Mouse (Mus musculus): ENCODE measurements around the gene Arhgef3. TPM values are rescaled to one million over a fixed set of nuclear protein-coding genes. Genes with fewer than 3 reads are reported as not detected.

The Arhgef3 gene
- polyA plus RNA-seq, 1 experiment from 2014 or later: 8.6 TPM

DNA sequence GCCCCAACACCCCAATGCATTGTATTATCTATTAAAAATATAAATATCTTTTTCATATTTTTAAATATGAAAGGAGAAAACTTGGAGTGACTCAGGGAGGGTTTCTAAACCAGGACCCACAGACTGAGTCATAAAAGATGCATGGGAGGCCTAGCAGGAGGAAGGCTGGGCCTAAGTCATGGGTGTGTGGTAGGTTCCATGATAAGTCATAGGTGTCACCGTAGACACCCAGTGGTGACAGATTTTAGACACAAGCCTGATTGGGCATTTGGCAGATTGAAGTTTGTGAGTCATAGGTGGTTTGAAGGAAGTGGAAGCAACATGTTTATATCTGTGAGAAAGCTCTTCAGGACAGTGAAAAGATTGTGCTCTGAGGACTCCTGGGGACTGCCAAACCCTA lies 134.4 kb downstream of the Arhgef3 start:
- no peaks in the 10 kb centered on the region for H3K36me3 ChIP-seq
- H3K4me1 ChIP-seq: peaks cover 3% of the 10 kb centered on the region; the same call in 1 of the 2 replicates
- no peak overlapping the region for H3K27ac ChIP-seq
- WGBS: 88% methylated on average over 1 of the region's 1 CpGs
- no peaks in the 10 kb centered on the region for H3K27me3 ChIP-seq (ENCODE audit: insufficient read depth, poor library complexity, severe bottlenecking)
- H3K4me3 ChIP-seq: no peak overlapping the region
- no peaks in the 10 kb centered on the region for H3K9me3 ChIP-seq
- no peak for DNase-seq (ENCODE audit: low spot score)

DNA sequence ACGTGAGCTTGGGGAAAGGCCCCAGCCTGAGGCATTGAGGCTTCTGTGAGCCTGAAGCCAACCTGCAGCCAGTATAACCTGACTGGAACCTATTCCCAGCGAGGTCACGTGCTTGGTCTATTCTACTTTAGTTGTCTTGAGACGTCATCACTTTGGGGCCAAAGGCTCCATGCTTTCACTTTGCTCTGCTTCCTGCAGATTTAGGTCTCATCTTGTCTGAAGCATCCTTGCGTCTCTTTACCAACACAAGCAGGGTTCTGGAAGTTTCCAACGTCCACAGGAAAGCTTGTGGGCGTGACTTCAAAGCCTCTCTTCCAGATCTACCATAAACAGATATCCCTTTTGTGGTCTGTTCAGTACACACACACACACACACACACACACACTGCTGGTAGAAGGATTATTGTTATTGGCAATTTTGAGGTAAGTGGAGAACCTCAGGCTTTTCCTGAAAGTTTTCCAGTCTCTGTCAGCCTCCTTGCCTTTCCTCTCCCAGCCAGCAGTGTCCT lies 135.6 kb downstream of the Arhgef3 start:
- WGBS: 74% methylated on average over 7 of the region's 7 CpGs
- no peaks in the 10 kb centered on the region for H3K36me3 ChIP-seq
- H3K4me3 ChIP-seq: no peak overlapping the region
- H3K9me3 ChIP-seq: no peaks in the 10 kb centered on the region
- no peak for DNase-seq (ENCODE audit: low spot score)
- no peaks in the 10 kb centered on the region for H3K27me3 ChIP-seq (ENCODE audit: insufficient read depth, poor library complexity, severe bottlenecking)
- no peak overlapping the region for H3K27ac ChIP-seq
- H3K4me1 ChIP-seq: peaks cover 3% of the 10 kb centered on the region; the same call in 1 of the 2 replicates

DNA sequence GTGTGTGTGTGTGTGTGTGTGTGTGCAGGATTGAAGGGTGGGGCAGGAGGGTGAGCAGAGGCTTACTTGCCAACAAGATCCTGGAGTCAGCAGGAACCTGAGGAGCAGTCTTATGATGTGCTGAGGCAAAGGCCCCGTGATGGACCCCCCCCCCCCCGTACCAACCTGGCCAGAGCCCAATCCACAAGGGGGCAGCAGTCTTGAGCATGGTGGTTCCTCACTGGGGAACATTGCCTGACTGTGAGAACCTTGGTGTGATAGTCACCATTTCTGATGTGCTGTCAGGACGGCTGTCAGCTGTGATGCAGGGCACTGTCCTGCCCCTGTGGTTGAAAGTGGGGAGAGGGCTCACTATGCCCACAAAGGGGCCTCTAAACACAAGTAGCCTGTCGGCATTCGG lies 138.7 kb downstream of the Arhgef3 start:
- DNase-seq (ENCODE audit: low spot score): no peak

GRCm38 (mm10) chr14:27262349-27262748 lies 147.7 kb downstream of the Arhgef3 start:
- H3K27me3 ChIP-seq (ENCODE audit: insufficient read depth, poor library complexity, severe bottlenecking): no peaks in the 10 kb centered on the region
- 72% methylated on average over 6 of the region's 6 CpGs for WGBS
- no peak overlapping the region for H3K4me3 ChIP-seq
- no peak overlapping the region for H3K27ac ChIP-seq
- no peaks in the 10 kb centered on the region for H3K4me1 ChIP-seq
- H3K9me3 ChIP-seq: no peaks in the 10 kb centered on the region
- no peak for DNase-seq (ENCODE audit: low spot score)
- H3K36me3 ChIP-seq: no peaks in the 10 kb centered on the region

More for the DNA sequence above, 138.7 kb downstream of the Arhgef3 start:
- Histone ChIP-seq H3K9me3 (no peaks in the 10 kb centered on the region), H3K4me3 (no peak overlapping the region), H3K4me1 (0 out of 2 replicates have a peak, but pooled peaks cover 3% of the 10 kb centered on the region), H3K27me3 (ENCODE audit: insufficient read depth, poor library complexity, severe bottlenecking) (no peaks in the 10 kb centered on the region), H3K27ac (no peak overlapping the region; the same call in 1 of the 2 replicates), H3K36me3 (no peaks in the 10 kb centered on the region)
- 74% methylated on average over 5 of the region's 5 CpGs for WGBS

DNA sequence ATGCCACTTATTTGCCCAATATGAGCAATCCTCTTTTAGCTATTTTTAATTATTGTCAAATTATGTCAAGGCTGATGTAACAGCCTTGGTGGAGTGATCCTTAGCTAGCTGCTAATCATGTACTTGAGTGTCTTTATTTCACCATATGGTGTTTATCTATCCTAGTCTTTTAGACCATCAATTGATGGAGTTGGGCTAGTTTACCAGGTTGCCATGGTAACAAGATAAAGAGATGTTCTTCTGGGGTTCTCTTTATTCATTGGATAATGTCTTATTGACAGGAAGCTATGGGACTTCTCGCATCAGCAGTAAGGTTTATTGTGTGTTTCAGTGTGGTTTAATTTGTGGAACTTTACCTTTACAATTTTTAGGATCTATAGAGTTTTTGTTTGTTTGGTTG lies 151.9 kb downstream of the Arhgef3 start:
- Histone ChIP-seq H3K27ac (no peak overlapping the region), H3K27me3 (ENCODE audit: insufficient read depth, poor library complexity, severe bottlenecking) (no peaks in the 10 kb centered on the region), H3K4me3 (no peak overlapping the region), H3K4me1 (peaks cover 5% of the 10 kb centered on the region), H3K36me3 (no peaks in the 10 kb centered on the region), H3K9me3 (no peaks in the 10 kb centered on the region)
- DNase-seq (ENCODE audit: low spot score): no peak
- 87% methylated on average over 1 of the region's 1 CpGs for WGBS

GRCm38 (mm10) chr14:27268137-27268536 lies 153.4 kb downstream of the Arhgef3 start:
- Histone ChIP-seq H3K36me3 (no peaks in the 10 kb centered on the region), H3K4me3 (no peak overlapping the region), H3K27me3 (ENCODE audit: insufficient read depth, poor library complexity, severe bottlenecking) (no peaks in the 10 kb centered on the region), H3K9me3 (no peaks in the 10 kb centered on the region), H3K27ac (no peak overlapping the region), H3K4me1 (peaks cover 15% of the 10 kb centered on the region)
- WGBS: 61% methylated on average over 5 of the region's 5 CpGs
- DNase-seq (ENCODE audit: low spot score): no peak

DNA sequence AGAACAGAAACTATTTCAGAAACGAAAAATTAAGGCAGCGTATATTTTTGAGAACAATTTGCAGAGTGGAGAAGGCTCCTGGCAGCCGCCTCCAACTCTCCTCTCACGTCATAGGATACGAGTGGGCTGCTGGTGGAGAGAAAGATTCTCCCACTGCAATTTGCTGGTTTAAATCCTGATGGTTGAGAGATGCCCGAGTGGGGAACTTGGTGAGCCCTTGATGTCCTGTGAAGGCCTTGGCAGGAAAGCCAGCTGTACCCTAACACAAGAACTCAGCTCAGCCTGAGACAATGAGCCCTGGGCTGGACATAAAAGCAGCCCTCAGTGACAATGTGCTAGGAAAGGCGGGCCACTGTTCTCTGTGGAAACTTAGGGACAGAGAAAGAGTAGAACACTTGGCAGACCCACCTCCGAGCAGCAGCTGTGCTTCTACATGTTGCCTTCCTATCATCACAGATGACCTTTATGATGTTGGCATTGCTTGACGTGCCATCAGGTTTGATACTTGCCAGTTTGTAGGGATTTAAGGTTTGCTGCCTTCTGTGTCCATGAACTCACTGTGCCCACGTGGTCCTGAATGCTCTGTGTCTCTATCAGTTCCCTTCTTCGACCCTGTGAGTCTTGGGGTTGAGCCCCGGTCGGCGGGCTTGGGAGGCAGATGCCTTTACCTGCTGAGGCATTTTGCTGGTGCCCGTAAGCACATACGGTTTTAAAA lies 154.4 kb downstream of the Arhgef3 start:
- 87% methylated on average over 16 of the region's 16 CpGs for WGBS
- Histone ChIP-seq H3K27me3 (ENCODE audit: insufficient read depth, poor library complexity, severe bottlenecking) (no peaks in the 10 kb centered on the region), H3K4me3 (no peak overlapping the region), H3K36me3 (no peaks in the 10 kb centered on the region), H3K4me1 (peaks cover 15% of the 10 kb centered on the region), H3K27ac (no peak overlapping the region), H3K9me3 (no peaks in the 10 kb centered on the region)
- DNase-seq (ENCODE audit: low spot score): no peak

- no peaks in the 10 kb centered on the region for H3K36me3 ChIP-seq
- no peak overlapping the region for H3K4me3 ChIP-seq
- no peak for DNase-seq (ENCODE audit: low spot score)
- no peaks in the 10 kb centered on the region for H3K27me3 ChIP-seq (ENCODE audit: insufficient read depth, poor library complexity, severe bottlenecking)
- no peaks in the 10 kb centered on the region for H3K9me3 ChIP-seq
- no peak overlapping the region for H3K27ac ChIP-seq
- 71% methylated on average over 4 of the region's 4 CpGs for WGBS
- H3K4me1 ChIP-seq: peaks cover 15% of the 10 kb centered on the region
Measured at GRCm38 (mm10) chr14:27269836-27270235, 155.1 kb downstream of the Arhgef3 start.

DNA sequence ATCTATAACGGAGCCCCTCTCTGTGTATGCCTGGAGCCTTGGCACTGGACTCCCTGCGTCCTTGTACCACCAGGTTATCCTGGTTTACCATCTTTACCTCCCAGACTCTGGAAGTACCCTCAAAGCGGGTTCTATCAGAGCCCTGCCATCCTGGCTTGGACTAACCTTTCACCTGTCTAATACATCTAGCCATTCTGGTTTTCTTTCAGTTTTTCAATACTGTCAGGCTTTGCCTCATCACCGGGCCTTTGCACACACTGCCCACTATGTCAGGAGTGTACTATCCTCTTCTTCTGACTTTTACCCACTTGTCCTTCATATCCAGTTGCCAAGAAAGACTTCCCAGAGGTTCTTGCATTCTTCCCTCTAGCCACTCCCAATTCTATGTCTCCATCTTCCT lies 155.8 kb downstream of the Arhgef3 start:
- 88% methylated on average over 4 of the region's 4 CpGs for WGBS
- H3K4me1 ChIP-seq: peaks cover 15% of the 10 kb centered on the region
- no peaks in the 10 kb centered on the region for H3K27me3 ChIP-seq (ENCODE audit: insufficient read depth, poor library complexity, severe bottlenecking)
- no peaks in the 10 kb centered on the region for H3K36me3 ChIP-seq
- H3K9me3 ChIP-seq: no peaks in the 10 kb centered on the region
- no peak for DNase-seq (ENCODE audit: low spot score)
- no peak overlapping the region for H3K27ac ChIP-seq
- no peak overlapping the region for H3K4me3 ChIP-seq

GRCm38 (mm10) chr14:27271371-27272071 lies 156.8 kb downstream of the Arhgef3 start:
- Histone ChIP-seq H3K27ac (no peak overlapping the region), H3K27me3 (ENCODE audit: insufficient read depth, poor library complexity, severe bottlenecking) (no peaks in the 10 kb centered on the region)

DNA sequence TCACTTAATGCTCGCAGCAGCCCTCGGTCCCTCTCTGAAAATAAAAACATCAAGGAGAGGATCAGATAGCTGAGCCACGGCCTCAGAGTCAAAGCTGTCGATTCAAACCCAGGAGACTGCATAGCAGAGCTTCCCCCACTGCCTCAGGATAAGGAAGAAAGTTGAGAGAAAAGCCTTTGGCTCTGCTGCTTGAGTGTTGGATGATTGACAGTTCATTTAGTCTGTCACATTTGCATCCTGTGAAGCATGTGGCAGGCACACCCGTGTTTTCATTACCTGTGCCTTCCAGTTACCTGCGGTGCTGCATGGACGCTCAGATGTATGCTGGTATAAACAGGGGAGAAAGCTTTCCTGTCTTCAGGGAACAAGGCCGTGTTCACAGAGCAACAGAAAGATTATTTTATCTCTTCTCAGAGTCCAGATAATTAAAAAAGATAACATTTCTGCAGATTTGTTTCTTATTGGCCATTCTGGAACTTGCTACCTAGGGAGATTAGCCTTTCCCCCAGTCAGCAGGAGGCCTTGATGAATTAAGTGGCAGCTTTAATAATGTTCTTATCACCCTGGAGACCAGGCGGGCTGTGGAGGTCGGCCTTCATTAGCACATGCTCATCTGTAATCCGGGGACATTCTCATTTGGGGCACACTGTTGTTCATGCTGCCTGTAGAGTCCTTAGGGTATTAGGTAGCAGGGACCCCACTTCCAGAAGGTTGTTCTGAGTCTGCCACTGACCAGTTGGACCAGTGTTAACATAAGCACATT lies 157.6 kb downstream of the Arhgef3 start:
- DNase-seq (ENCODE audit: low spot score): no peak
- Histone ChIP-seq H3K27me3 (ENCODE audit: insufficient read depth, poor library complexity, severe bottlenecking) (no peaks in the 10 kb centered on the region), H3K27ac (no peak overlapping the region), H3K4me1 (peaks cover 15% of the 10 kb centered on the region), H3K4me3 (no peak overlapping the region), H3K9me3 (no peaks in the 10 kb centered on the region), H3K36me3 (no peaks in the 10 kb centered on the region)
- 30% methylated on average over 11 of the region's 11 CpGs for WGBS

More at GRCm38 (mm10) chr14:27271371-27272071, 156.8 kb downstream of the Arhgef3 start:
- no peaks in the 10 kb centered on the region for H3K9me3 ChIP-seq
- H3K36me3 ChIP-seq: no peaks in the 10 kb centered on the region
- DNase-seq (ENCODE audit: low spot score): no peak
- peaks cover 15% of the 10 kb centered on the region for H3K4me1 ChIP-seq
- H3K4me3 ChIP-seq: no peak overlapping the region
- WGBS: 59% methylated on average over 10 of the region's 10 CpGs

DNA sequence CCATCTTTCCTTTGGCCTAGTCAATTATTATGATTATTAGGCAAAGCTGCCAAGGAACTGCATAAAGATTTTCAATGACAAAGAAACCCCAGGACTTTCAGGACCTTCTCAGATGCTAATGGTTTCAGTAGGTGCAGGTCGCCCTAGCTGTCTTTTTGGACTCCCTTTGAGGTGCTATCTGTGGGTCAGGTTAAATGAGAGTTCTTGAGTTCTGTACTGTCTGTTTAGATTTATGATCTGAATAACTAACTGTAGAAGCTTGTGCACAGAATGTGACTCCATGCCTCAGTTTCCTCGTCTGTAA lies 158.1 kb downstream of the Arhgef3 start:
- no peaks in the 10 kb centered on the region for H3K27me3 ChIP-seq (ENCODE audit: insufficient read depth, poor library complexity, severe bottlenecking)
- no peak for DNase-seq (ENCODE audit: low spot score)
- peaks cover 15% of the 10 kb centered on the region for H3K4me1 ChIP-seq
- no peak overlapping the region for H3K27ac ChIP-seq
- 68% methylated on average over 2 of the region's 2 CpGs for WGBS
- H3K4me3 ChIP-seq: no peak overlapping the region
- H3K36me3 ChIP-seq: no peaks in the 10 kb centered on the region
- H3K9me3 ChIP-seq: no peaks in the 10 kb centered on the region

GRCm38 (mm10) chr14:27273169-27273568 lies 158.5 kb downstream of the Arhgef3 start:
- Histone ChIP-seq H3K4me1 (peaks cover 15% of the 10 kb centered on the region), H3K27ac (no peak overlapping the region), H3K36me3 (no peaks in the 10 kb centered on the region), H3K9me3 (no peaks in the 10 kb centered on the region), H3K27me3 (ENCODE audit: insufficient read depth, poor library complexity, severe bottlenecking) (no peaks in the 10 kb centered on the region), H3K4me3 (no peak overlapping the region)
- no peak for DNase-seq (ENCODE audit: low spot score)

Measured in heart, embryonic 10.5 days (tissue).